Mouse (Mus musculus) myocyte (in vitro differentiated cells): ENCODE data around the gene Sppl3. TPM values are rescaled to one million over a fixed set of nuclear protein-coding genes. Genes with fewer than 3 reads are reported as not detected.

Experiments
- H3K27me3 ChIP-seq: one replicate; pipeline ENCODE4 v1.6.1; 2011; ENCODE audit not compliant: control insufficient read depth, insufficient read depth, insufficient read length
- H3K36me3 ChIP-seq: one replicate; pipeline ENCODE4 v1.6.1; 2011; ENCODE audit not compliant: control insufficient read depth, insufficient read depth
- H3K4me2 ChIP-seq: one replicate; pipeline ENCODE4 v1.6.1; 2011; ENCODE audit warnings: low read depth, control low read depth
- H3K4me3 ChIP-seq: one replicate; pipeline ENCODE4 v1.5.1; 2011; ENCODE audit warnings: mild to moderate bottlenecking, control low read depth, moderate library complexity
- H3K79me2 ChIP-seq: one replicate; pipeline ENCODE4 v1.6.1; 2011; ENCODE audit not compliant: control insufficient read depth, insufficient read depth
- H3ac ChIP-seq: one replicate; pipeline ENCODE4 v1.6.1; 2011; ENCODE audit not compliant: control insufficient read depth, insufficient read length
- CEBPB ChIP-seq: IDR thresholded peaks from 2 replicates; pipeline ENCODE4 v1.6.1; 2011; ENCODE audit warnings: mild to moderate bottlenecking, moderate library complexity; ENCODE audit not compliant: poor library complexity, insufficient read depth, severe bottlenecking
- E2F4 ChIP-seq: IDR thresholded peaks from one replicate; pipeline ENCODE4 v1.6.1; 2011; ENCODE audit warnings: mild to moderate bottlenecking, control low read depth, moderate library complexity; ENCODE audit not compliant: insufficient read depth
- MAX ChIP-seq: IDR thresholded peaks from one replicate; pipeline ENCODE4 v1.6.1; 2011; ENCODE audit warnings: low read depth, mild to moderate bottlenecking, control low read depth
- MYOD1 ChIP-seq, 3 experiments: IDR thresholded peaks; one replicate each; pipeline ENCODE4 v1.6.1; 2011; ENCODE audit warnings: control low read depth in 2 of 3, low read depth in 2 of 3, mild to moderate bottlenecking in 2 of 3, moderate library complexity in 1 of 3; ENCODE audit not compliant: insufficient read length in 2 of 3, control insufficient read depth in 1 of 3
- MYOG ChIP-seq, 3 experiments: IDR thresholded peaks; one replicate each; pipeline ENCODE4 v1.6.1; 2011; ENCODE audit warnings: control low read depth in 2 of 3, low read depth in 2 of 3, mild to moderate bottlenecking in 2 of 3; ENCODE audit not compliant: insufficient read length in 2 of 3, control insufficient read depth in 1 of 3, insufficient read depth in 1 of 3
- POLR2A ChIP-seq: IDR thresholded peaks from one replicate; pipeline ENCODE4 v1.6.1; 2011; ENCODE audit warnings: low read depth, mild to moderate bottlenecking, control low read depth, moderate library complexity; ENCODE audit not compliant: insufficient read length
- POLR2AphosphoS2 ChIP-seq: IDR thresholded peaks from one replicate; pipeline ENCODE4 v1.6.1; 2011; ENCODE audit warnings: low read depth, control low read depth; ENCODE audit not compliant: insufficient read length
- REST ChIP-seq: IDR thresholded peaks from one replicate; pipeline ENCODE4 v1.6.1; 2011; ENCODE audit warnings: mild to moderate bottlenecking, control low read depth, moderate library complexity; ENCODE audit not compliant: insufficient read depth, insufficient read length
- SRF ChIP-seq: IDR thresholded peaks from one replicate; pipeline ENCODE4 v1.6.1; 2011; ENCODE audit warnings: low read depth; ENCODE audit not compliant: control insufficient read depth, insufficient read length
- TCF12 ChIP-seq: IDR thresholded peaks from one replicate; pipeline ENCODE4 v1.6.1; 2011; ENCODE audit warnings: mild to moderate bottlenecking, control low read depth; ENCODE audit not compliant: poor library complexity, insufficient read depth, severe bottlenecking
- TCF3 ChIP-seq: IDR thresholded peaks from one replicate; pipeline ENCODE4 v1.6.1; 2011; ENCODE audit warnings: low read depth, control low read depth; ENCODE audit not compliant: insufficient read length
- USF1 ChIP-seq: IDR thresholded peaks from one replicate; pipeline ENCODE4 v1.6.1; 2011; ENCODE audit warnings: low read depth, mild to moderate bottlenecking, control low read depth, moderate library complexity
- polyA plus RNA-seq: library from polyadenylated mRNA; unstranded; fragments of >200 nt; fragmentation: generic; extraction: Trizol; gene quantifications from one replicate; pipeline ENCODE4 v1.2.1, GENCODE M21; 2012; ENCODE audit warnings: missing spikeins

Gene Sppl3
- polyA plus RNA-seq, 1 experiment = 24.9 TPM

- Histone ChIP-seq H3K4me3 (no peak overlapping the region), H3K79me2 (no peaks in the 10 kb centered on the region), H3K27me3 (peaks cover 51% of the 10 kb centered on the region), H3K4me2 (no peak overlapping the region), H3ac (no peak overlapping the region), H3K36me3 (no peaks in the 10 kb centered on the region)
- no peak for TF ChIP-seq POLR2A
- TF ChIP-seq TCF3 = no peak
- TF ChIP-seq USF1 = no peak
- TF ChIP-seq SRF = no peak
- TF ChIP-seq TCF12 = no peak
- no peak for TF ChIP-seq MAX
- no peak for TF ChIP-seq POLR2AphosphoS2
- no peak for TF ChIP-seq E2F4
- TF ChIP-seq CEBPB = no peak
Measured at GRCm38 (mm10) chr5:114967523-114968268, 43.2 kb upstream of the Sppl3 start.

GRCm38 (mm10) chr5:114968651-114969050 lies 42.3 kb upstream of the Sppl3 start:
- TF ChIP-seq POLR2A (no peak), MAX (no peak), REST (no peak), POLR2AphosphoS2 (no peak)
- Histone ChIP-seq H3ac (no peak overlapping the region), H3K4me3 (no peak overlapping the region), H3K79me2 (no peaks in the 10 kb centered on the region), H3K27me3 (peaks cover 46% of the 10 kb centered on the region), H3K4me2 (no peak overlapping the region), H3K36me3 (no peaks in the 10 kb centered on the region)

GRCm38 (mm10) chr5:114969064-114969463 lies 41.9 kb upstream of the Sppl3 start:
- H3K4me3 ChIP-seq = no peak overlapping the region
- H3K4me2 ChIP-seq = no peak overlapping the region
- no peak overlapping the region for H3ac ChIP-seq
- H3K36me3 ChIP-seq = no peaks in the 10 kb centered on the region
- no peak for TF ChIP-seq TCF12
- no peak for TF ChIP-seq POLR2A
- TF ChIP-seq MYOD1 (IDR thresholded peaks at IDR 0.05; ENCODE audit: control insufficient read depth in 1 of 3, insufficient read length in 2 of 3, low read depth in 2 of 3) = no peak
- no peak for TF ChIP-seq TCF3
- no peak for TF ChIP-seq REST
- no peak for TF ChIP-seq MAX
- TF ChIP-seq SRF = no peak
- H3K27me3 ChIP-seq = peaks cover 46% of the 10 kb centered on the region
- no peaks in the 10 kb centered on the region for H3K79me2 ChIP-seq

- H3K27me3 ChIP-seq = peaks cover 46% of the 10 kb centered on the region
- TF ChIP-seq TCF3 (no peak), POLR2AphosphoS2 (no peak), MYOD1 (IDR thresholded peaks at IDR 0.05; ENCODE audit: control insufficient read depth in 1 of 3, insufficient read length in 2 of 3, low read depth in 2 of 3) (no peak), TCF12 (no peak), E2F4 (no peak), USF1 (no peak), REST (no peak), MYOG (IDR thresholded peaks at IDR 0.05; ENCODE audit: control insufficient read depth in 1 of 3, insufficient read depth in 1 of 3, insufficient read length in 2 of 3, low read depth in 2 of 3) (no peak), CEBPB (no peak), POLR2A (no peak), MAX (no peak), SRF (no peak)
- H3K79me2 ChIP-seq = no peaks in the 10 kb centered on the region
- no peak overlapping the region for H3K4me3 ChIP-seq
- no peak overlapping the region for H3ac ChIP-seq
- no peak overlapping the region for H3K4me2 ChIP-seq
- no peaks in the 10 kb centered on the region for H3K36me3 ChIP-seq
Measured at GRCm38 (mm10) chr5:114969609-114970215, 41.2 kb upstream of the Sppl3 start.

- H3K36me3 ChIP-seq = no peaks in the 10 kb centered on the region
- H3K79me2 ChIP-seq = no peaks in the 10 kb centered on the region
- H3K4me3 ChIP-seq = no peak within 1 kb of the TSS
- no peak within 1 kb of the TSS for H3K4me2 ChIP-seq
- peaks cover 46% of the 10 kb centered on the region for H3K27me3 ChIP-seq
- H3ac ChIP-seq = no peak within 1 kb of the TSS
- no peak for TF ChIP-seq MAX
Measured at GRCm38 (mm10) chr5:114970824-114971227, 40.1 kb upstream of the Sppl3 start, which contains the start of gene Hnf1a. Gene Hnf1a, minus strand, starts transcription at chr5:114971094.
